In genomic region chrX:78582854-78583201, GRCm38 (mm10) we compare ENCODE assay signal across 8 mouse cellular contexts. TPM values are rescaled to one million over a fixed set of nuclear protein-coding genes. Genes with fewer than 3 reads are reported as not detected.
DNase-seq lines count a peak whose midpoint lies in the region; ATAC-seq and TF ChIP-seq lines count a peak whose summit lies in the region.

No protein-coding gene starts in this region.

- no peaks in the 10 kb centered on the region for H3K4me1 ChIP-seq in ES-E14 (ENCODE audit: control insufficient read depth in 2 of 2, insufficient read depth in 2 of 2, low read length in 2 of 2, poor library complexity in 1 of 2)
- H3K4me1 ChIP-seq in forebrain, postnatal 0 days (ENCODE audit: insufficient read depth) = no peaks in the 10 kb centered on the region
- no peaks in the 10 kb centered on the region for H3K4me1 ChIP-seq in hindbrain, embryonic 11.5 days (replicated peaks; ENCODE audit: control insufficient read depth, insufficient read depth, low read length)

- in situ Hi-C loops in ES-E14 (cut with MboI; ENCODE audit: low sequenced_read_pairs in 2 of 2, unreplicated experiment in 2 of 2) = no loop called here

- H3K36me3 ChIP-seq in ES-E14 (ENCODE audit: control insufficient read depth, insufficient read depth, low read length, poor library complexity, severe bottlenecking) = no peaks in the 10 kb centered on the region
- H3K36me3 ChIP-seq in forebrain, postnatal 0 days (ENCODE audit: insufficient read depth) = no peaks in the 10 kb centered on the region
- H3K36me3 ChIP-seq in hindbrain, embryonic 11.5 days (ENCODE audit: control insufficient read depth, insufficient read depth, low read length) = no peaks in the 10 kb centered on the region

- no peak for DNase-seq in ES-E14 (ENCODE audit: low read depth, low spot score)
- peak; percentile 56 to 69 for DNase-seq in adrenal gland, postnatal 36 days
- peak; percentile 67 for DNase-seq in forebrain, postnatal 0 days
- DNase-seq in hindbrain, embryonic 11.5 days (ENCODE audit: low spot score) = peak; percentile 58
- peak; percentile 2 for DNase-seq in left cerebral cortex, adult 11 months (ENCODE audit: low spot score)
- DNase-seq in lung, postnatal 14 days = peak; percentile 57
- DNase-seq in right cerebral cortex, postnatal 10 days (ENCODE audit: low spot score in 2 of 2) = peak; percentile 47

- WGBS in forebrain, postnatal 0 days = 23% methylated on average over 12 of the region's 21 CpGs
- WGBS in hindbrain, embryonic 11.5 days = 8% methylated on average over 13 of the region's 21 CpGs

- ATAC-seq in forebrain, postnatal 0 days = peak; percentile 60
- ATAC-seq in hindbrain, embryonic 11.5 days (ENCODE audit: low FRiP score) = peak; percentile 59
- ATAC-seq in erythroid progenitor cell, adult 5-6 weeks (replicated peaks; ENCODE audit: low FRiP score, poor library complexity, severe bottlenecking) = no peak

- H3K4me3 ChIP-seq in ES-E14 (ENCODE audit: insufficient read depth in 1 of 2, low read depth in 1 of 2, low read length in 2 of 2, poor library complexity in 1 of 2, severe bottlenecking in 1 of 2) = peak overlapping the region; percentile 78
- H3K4me3 ChIP-seq in forebrain, postnatal 0 days (ENCODE audit: low read depth, low read length) = peak overlapping the region; percentile 50
- peak overlapping the region; percentile 45 for H3K4me3 ChIP-seq in hindbrain, embryonic 11.5 days (ENCODE audit: low read depth, low read length)

- H3K9me3 ChIP-seq in ES-E14 (ENCODE audit: control insufficient read depth, insufficient read depth, low read depth, low read length) = no peaks in the 10 kb centered on the region
- H3K9me3 ChIP-seq in forebrain, postnatal 0 days (ENCODE audit: low read length) = no peaks in the 10 kb centered on the region
- H3K9me3 ChIP-seq in hindbrain, embryonic 11.5 days (ENCODE audit: control insufficient read depth, low read length) = no peaks in the 10 kb centered on the region

- H3K27me3 ChIP-seq in forebrain, postnatal 0 days (ENCODE audit: insufficient read depth, low read length) = no peaks in the 10 kb centered on the region
- H3K27me3 ChIP-seq in hindbrain, embryonic 11.5 days (ENCODE audit: control insufficient read depth, insufficient read depth, low read length) = no peaks in the 10 kb centered on the region

- H3K9ac ChIP-seq in ES-E14 (ENCODE audit: insufficient read depth, low read depth, low read length, poor library complexity, severe bottlenecking) = 0 out of 2 replicates have a peak overlapping the region, but pooled peaks have one; percentile 85
- 0 out of 2 replicates have a peak overlapping the region, but pooled peaks have one; percentile 49 for H3K9ac ChIP-seq in forebrain, postnatal 0 days
- H3K9ac ChIP-seq in hindbrain, embryonic 11.5 days (ENCODE audit: low read depth, low read length) = no peak overlapping the region; the same call in 1 of the 2 replicates

- TF ChIP-seq CTCF in forebrain, postnatal 0 days (IDR thresholded peaks at IDR 0.05; ENCODE audit: low read depth) = no peak

- H3K27ac ChIP-seq in ES-E14 (ENCODE audit: insufficient read depth, low read depth, low read length, poor library complexity, severe bottlenecking) = no peak overlapping the region
- peak overlapping the region; percentile 74; the same call in 1 of the 2 replicates for H3K27ac ChIP-seq in forebrain, postnatal 0 days (ENCODE audit: low read depth, low read length)
- H3K27ac ChIP-seq in hindbrain, embryonic 11.5 days (ENCODE audit: low read depth, low read length) = no peak overlapping the region

- peak overlapping the region; percentile 42 for H3K4me2 ChIP-seq in forebrain, postnatal 0 days (ENCODE audit: low read depth)
- H3K4me2 ChIP-seq in hindbrain, embryonic 11.5 days (replicated peaks; ENCODE audit: low read depth, low read length) = peak overlapping the region; percentile 29

TF ChIP-seq in ES-E14, 5 proteins besides CTCF, POLR2A, EP300 and RAD21:
- no peak for TF ChIP-seq ZC3H11A (IDR thresholded peaks at IDR 0.05; ENCODE audit: borderline replicate concordance, low read depth, low read length)

RNA-seq across cellular contexts. Expression of gene Prrg1, which starts 0.9 kb away (rescaled TPM):
- total RNA-seq in ES-E14 (2012; rRNA removed) = 0.71 and 1.0 TPM in 2 replicates
- total RNA-seq in adrenal gland, postnatal 36 days (2021) = 1 to 10 TPM; 3.0 to 3.4 TPM
- total RNA-seq in forebrain, postnatal 0 days (2014; rRNA removed) = 7.5 and 8.2 TPM in 2 replicates
- polyA plus RNA-seq in forebrain, postnatal 0 days (2015; fragmentation: Nextera tagmentation; extraction: Ambion mirVana) = 2.2 and 3.0 TPM in 2 replicates
- polyA plus RNA-seq in hindbrain, embryonic 11.5 days (2014; fragmentation: Nextera tagmentation; extraction: Ambion mirVana) = 6.2 and 7.7 TPM in 2 replicates
- total RNA-seq in erythroid progenitor cell, adult 5-6 weeks (2015; ENCODE audit: low replicate concordance) = 1.4 and 2.5 TPM in 2 replicates
- total RNA-seq in erythroid progenitor cell, adult 5-6 weeks (2017; ENCODE audit: low replicate concordance) = 1.7 and 2.2 TPM in 2 replicates
